Mouse (Mus musculus): Measurements from ENCODE around the gene Dcp1a. TPM values are rescaled to one million over a fixed set of nuclear protein-coding genes. Genes with fewer than 3 reads are reported as not detected.
A peak's percentile ranks its signal among the peaks of the same experiment; 100 is the strongest.

The Dcp1a gene
- polyA plus RNA-seq, 1 experiment from 2014 or later, result 16.8 TPM

DNA sequence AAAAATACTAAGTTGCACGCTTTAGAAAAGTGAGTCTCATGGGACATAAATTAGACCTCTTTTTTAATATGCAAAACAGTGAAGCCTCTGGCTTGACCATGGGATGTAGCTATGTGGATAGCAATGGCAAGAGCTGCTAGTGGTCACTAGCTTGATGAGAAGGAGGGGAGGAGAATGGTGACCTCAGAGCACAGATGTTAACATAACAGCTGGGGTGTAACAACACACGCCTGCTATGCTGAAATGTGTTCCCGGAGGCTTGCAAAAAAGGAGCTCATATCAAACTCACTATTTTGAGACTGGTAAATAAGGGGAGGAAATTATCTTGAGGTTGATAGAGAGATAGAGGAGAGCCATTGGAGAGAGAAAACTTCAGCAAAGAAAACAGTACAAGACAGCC is 20.5 kb upstream of the Dcp1a start:
- 66% methylated on average over 3 of the region's 3 CpGs for WGBS
- Histone ChIP-seq H3K36me3 (ENCODE audit: control insufficient read depth, insufficient read depth) (no peaks in the 10 kb centered on the region), H3K4me1 (ENCODE audit: control insufficient read depth, insufficient read depth, low read length) (peaks cover 8% of the 10 kb centered on the region), H3K9ac (ENCODE audit: low read length) (no peak overlapping the region), H3K4me3 (ENCODE audit: low read length) (no peak overlapping the region), H3K4me2 (ENCODE audit: low read depth, low read length) (no peak overlapping the region), H3K9me3 (replicated peaks; ENCODE audit: control insufficient read depth, low read length) (no peaks in the 10 kb centered on the region), H3K27me3 (ENCODE audit: control insufficient read depth, insufficient read depth, low read length) (no peaks in the 10 kb centered on the region; the same call in 1 of the 2 replicates), H3K27ac (ENCODE audit: low read length) (no peak overlapping the region)
- ATAC-seq (replicated peaks; ENCODE audit: extremely low read depth, insufficient read depth, low FRiP score), result no peak

GRCm38 (mm10) chr14:30459891-30460523 is 19.3 kb upstream of the Dcp1a start:
- H3K4me3 ChIP-seq (ENCODE audit: low read length), result no peak overlapping the region
- no peaks in the 10 kb centered on the region for H3K36me3 ChIP-seq (ENCODE audit: control insufficient read depth, insufficient read depth)
- H3K27me3 ChIP-seq (ENCODE audit: control insufficient read depth, insufficient read depth, low read length), result no peaks in the 10 kb centered on the region; the same call in 1 of the 2 replicates
- 8% methylated on average over 14 of the region's 14 CpGs for WGBS
- ATAC-seq (replicated peaks; ENCODE audit: extremely low read depth, insufficient read depth, low FRiP score), result peak; percentile 58; the same call in 1 of the 2 replicates
- H3K9me3 ChIP-seq (replicated peaks; ENCODE audit: control insufficient read depth, low read length), result no peaks in the 10 kb centered on the region
- no peak overlapping the region for H3K27ac ChIP-seq (ENCODE audit: low read length)
- H3K9ac ChIP-seq (ENCODE audit: low read length), result no peak overlapping the region; the same call in 1 of the 2 replicates
- peaks cover 8% of the 10 kb centered on the region for H3K4me1 ChIP-seq (ENCODE audit: control insufficient read depth, insufficient read depth, low read length)
- H3K4me2 ChIP-seq (ENCODE audit: low read depth, low read length), result peak overlapping the region; percentile 43; the same call in 1 of the 2 replicates

DNA sequence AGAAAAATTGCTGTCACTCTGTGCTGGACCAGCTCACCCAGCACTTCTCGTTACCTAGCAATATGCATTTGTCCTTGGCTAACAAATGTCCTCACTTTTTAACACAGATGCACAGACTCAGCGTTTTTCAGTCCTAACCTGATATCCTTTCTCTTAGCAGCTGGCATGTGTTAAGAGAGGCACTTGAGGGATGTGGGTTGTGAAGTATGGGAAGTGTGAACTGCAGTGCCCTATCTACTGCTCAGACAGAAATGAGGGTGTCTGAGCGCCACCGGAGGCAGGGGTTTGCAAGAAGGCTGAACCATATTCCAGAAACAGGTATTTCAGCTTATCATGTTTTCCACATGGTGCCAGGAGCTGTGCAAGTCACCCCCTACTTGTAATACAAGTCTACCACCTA is 16.0 kb upstream of the Dcp1a start:
- no peak overlapping the region for H3K4me3 ChIP-seq (ENCODE audit: low read length)
- 0 out of 2 replicates have a peak, but pooled peaks have one; percentile 52 for ATAC-seq (replicated peaks; ENCODE audit: extremely low read depth, insufficient read depth, low FRiP score)
- 48% methylated on average over 4 of the region's 4 CpGs for WGBS
- H3K9ac ChIP-seq (ENCODE audit: low read length), result no peak overlapping the region
- no peak overlapping the region for H3K4me2 ChIP-seq (ENCODE audit: low read depth, low read length)
- no peaks in the 10 kb centered on the region for H3K9me3 ChIP-seq (replicated peaks; ENCODE audit: control insufficient read depth, low read length)
- H3K4me1 ChIP-seq (ENCODE audit: control insufficient read depth, insufficient read depth, low read length), result peaks cover 5% of the 10 kb centered on the region; the same call in 1 of the 2 replicates
- no peaks in the 10 kb centered on the region for H3K36me3 ChIP-seq (ENCODE audit: control insufficient read depth, insufficient read depth)
- no peak overlapping the region for H3K27ac ChIP-seq (ENCODE audit: low read length)
- no peaks in the 10 kb centered on the region; the same call in 1 of the 2 replicates for H3K27me3 ChIP-seq (ENCODE audit: control insufficient read depth, insufficient read depth, low read length)

DNA sequence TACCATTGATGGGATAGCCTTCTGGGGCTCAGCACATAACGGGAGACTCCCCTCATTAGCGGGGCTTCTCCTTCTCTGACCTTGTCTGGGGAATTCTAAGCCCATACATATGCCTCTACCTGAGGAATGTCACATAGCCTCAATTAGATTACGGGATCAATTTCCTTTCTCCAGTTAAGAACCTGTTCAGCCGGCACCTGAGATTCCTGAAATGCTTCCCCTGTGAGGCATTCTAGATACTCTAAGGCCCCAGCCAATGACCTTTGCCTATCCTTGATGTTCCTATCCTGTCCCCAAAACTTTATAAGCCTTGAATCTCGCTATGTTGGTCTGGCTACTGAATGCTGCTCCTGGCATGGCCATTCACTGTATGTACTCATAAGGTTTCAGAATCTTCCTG is 5.7 kb upstream of the Dcp1a start:
- Histone ChIP-seq H3K4me2 (ENCODE audit: low read depth, low read length) (no peak overlapping the region), H3K27ac (ENCODE audit: low read length) (no peak overlapping the region), H3K9ac (ENCODE audit: low read length) (no peak overlapping the region), H3K4me1 (ENCODE audit: control insufficient read depth, insufficient read depth, low read length) (no peaks in the 10 kb centered on the region), H3K4me3 (ENCODE audit: low read length) (no peak overlapping the region), H3K36me3 (ENCODE audit: control insufficient read depth, insufficient read depth) (no peaks in the 10 kb centered on the region), H3K9me3 (replicated peaks; ENCODE audit: control insufficient read depth, low read length) (no peaks in the 10 kb centered on the region), H3K27me3 (ENCODE audit: control insufficient read depth, insufficient read depth, low read length) (no peaks in the 10 kb centered on the region)
- no peak for ATAC-seq (replicated peaks; ENCODE audit: extremely low read depth, insufficient read depth, low FRiP score)
- 55% methylated on average over 5 of the region's 5 CpGs for WGBS

DNA sequence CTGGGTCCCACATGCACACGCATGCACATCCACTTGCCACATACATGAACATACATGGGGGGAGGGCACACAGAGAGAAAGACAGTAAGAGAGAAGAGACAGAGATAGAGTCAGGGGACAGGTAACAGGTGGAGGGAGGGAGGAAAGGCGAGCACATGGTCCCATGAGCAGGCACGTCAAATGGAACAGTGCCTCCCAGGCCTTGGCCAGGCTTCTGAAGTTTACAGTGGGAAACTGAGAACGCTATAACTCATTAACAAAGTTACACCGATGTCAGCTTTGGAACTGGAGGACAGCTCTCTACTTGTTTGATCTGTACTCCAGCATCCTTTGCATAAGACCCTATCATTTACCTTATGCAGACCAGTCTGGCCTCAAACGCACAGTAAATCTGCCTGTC is 4.9 kb upstream of the Dcp1a start:
- ATAC-seq (replicated peaks; ENCODE audit: extremely low read depth, insufficient read depth, low FRiP score), result no peak
- Histone ChIP-seq H3K27ac (ENCODE audit: low read length) (no peak overlapping the region), H3K4me2 (ENCODE audit: low read depth, low read length) (no peak overlapping the region), H3K4me1 (ENCODE audit: control insufficient read depth, insufficient read depth, low read length) (no peaks in the 10 kb centered on the region), H3K27me3 (ENCODE audit: control insufficient read depth, insufficient read depth, low read length) (no peaks in the 10 kb centered on the region), H3K4me3 (ENCODE audit: low read length) (no peak overlapping the region), H3K9ac (ENCODE audit: low read length) (no peak overlapping the region), H3K36me3 (ENCODE audit: control insufficient read depth, insufficient read depth) (no peaks in the 10 kb centered on the region), H3K9me3 (replicated peaks; ENCODE audit: control insufficient read depth, low read length) (no peaks in the 10 kb centered on the region)
- 79% methylated on average over 6 of the region's 6 CpGs for WGBS

GRCm38 (mm10) chr14:30491342-30491741 is 12.0 kb downstream of the Dcp1a start, which contains the start of gene Cacna1d:
Gene Cacna1d, minus strand, starts transcription at chr14:30491455.
- ATAC-seq (replicated peaks; ENCODE audit: extremely low read depth, insufficient read depth, low FRiP score), result peak; percentile 57; the same call in 1 of the 2 replicates
- no peaks in the 10 kb centered on the region for H3K27me3 ChIP-seq (ENCODE audit: control insufficient read depth, insufficient read depth, low read length)
- H3K9ac ChIP-seq (ENCODE audit: low read length), result peak within 1 kb of the TSS; percentile 62
- H3K4me1 ChIP-seq (ENCODE audit: control insufficient read depth, insufficient read depth, low read length), result peaks cover 37% of the 10 kb centered on the region
- H3K9me3 ChIP-seq (replicated peaks; ENCODE audit: control insufficient read depth, low read length), result no peaks in the 10 kb centered on the region
- peak within 1 kb of the TSS; percentile 72 for H3K27ac ChIP-seq (ENCODE audit: low read length)
- H3K4me3 ChIP-seq (ENCODE audit: low read length), result peak within 1 kb of the TSS; percentile 39
- peaks cover 16% of the 10 kb centered on the region for H3K36me3 ChIP-seq (ENCODE audit: control insufficient read depth, insufficient read depth)
- 29% methylated on average over 9 of the region's 9 CpGs for WGBS
- peak within 1 kb of the TSS; percentile 53 for H3K4me2 ChIP-seq (ENCODE audit: low read depth, low read length)

GRCm38 (mm10) chr14:30493276-30493675 is 13.9 kb downstream of the Dcp1a start:
- Histone ChIP-seq H3K27me3 (ENCODE audit: control insufficient read depth, insufficient read depth, low read length) (no peaks in the 10 kb centered on the region), H3K4me1 (ENCODE audit: control insufficient read depth, insufficient read depth, low read length) (peaks cover 40% of the 10 kb centered on the region), H3K9me3 (replicated peaks; ENCODE audit: control insufficient read depth, low read length) (no peaks in the 10 kb centered on the region), H3K27ac (ENCODE audit: low read length) (no peak overlapping the region), H3K36me3 (ENCODE audit: control insufficient read depth, insufficient read depth) (peaks cover 14% of the 10 kb centered on the region), H3K9ac (ENCODE audit: low read length) (no peak overlapping the region), H3K4me2 (ENCODE audit: low read depth, low read length) (no peak overlapping the region), H3K4me3 (ENCODE audit: low read length) (no peak overlapping the region)
- 16% methylated on average over 1 of the region's 1 CpGs for WGBS
- ATAC-seq (replicated peaks; ENCODE audit: extremely low read depth, insufficient read depth, low FRiP score), result no peak

DNA sequence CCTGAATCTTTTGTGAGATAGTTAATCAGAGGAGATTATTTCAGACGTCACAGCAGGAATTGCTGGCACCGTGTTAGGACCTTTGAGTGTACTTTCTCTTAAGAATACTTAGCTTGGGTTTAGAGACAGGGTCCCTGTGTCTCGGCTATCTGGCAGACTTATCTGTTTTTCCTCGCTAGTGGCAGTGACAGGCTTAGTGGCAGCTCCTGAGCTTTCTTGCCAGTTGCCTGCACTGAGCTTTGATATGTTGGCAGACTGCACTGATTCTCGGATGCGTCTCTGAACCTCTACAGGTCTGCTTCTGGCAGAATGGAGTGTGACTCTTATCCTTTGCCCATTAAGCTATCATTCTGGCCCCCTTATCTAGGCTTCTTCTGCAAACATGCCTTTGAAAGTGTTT is 15.7 kb downstream of the Dcp1a start:
- WGBS, result 23% methylated on average over 6 of the region's 6 CpGs
- no peak overlapping the region for H3K4me3 ChIP-seq (ENCODE audit: low read length)
- peak; percentile 39; the same call in 1 of the 2 replicates for ATAC-seq (replicated peaks; ENCODE audit: extremely low read depth, insufficient read depth, low FRiP score)
- peaks cover 13% of the 10 kb centered on the region for H3K36me3 ChIP-seq (ENCODE audit: control insufficient read depth, insufficient read depth)
- H3K4me2 ChIP-seq (ENCODE audit: low read depth, low read length), result peak overlapping the region; percentile 48
- H3K27me3 ChIP-seq (ENCODE audit: control insufficient read depth, insufficient read depth, low read length), result no peaks in the 10 kb centered on the region
- H3K9me3 ChIP-seq (replicated peaks; ENCODE audit: control insufficient read depth, low read length), result no peaks in the 10 kb centered on the region; the same call in 1 of the 2 replicates
- peaks cover 45% of the 10 kb centered on the region for H3K4me1 ChIP-seq (ENCODE audit: control insufficient read depth, insufficient read depth, low read length)
- H3K27ac ChIP-seq (ENCODE audit: low read length), result peak overlapping the region; percentile 77
- H3K9ac ChIP-seq (ENCODE audit: low read length), result peak overlapping the region; percentile 16; the same call in 1 of the 2 replicates

DNA sequence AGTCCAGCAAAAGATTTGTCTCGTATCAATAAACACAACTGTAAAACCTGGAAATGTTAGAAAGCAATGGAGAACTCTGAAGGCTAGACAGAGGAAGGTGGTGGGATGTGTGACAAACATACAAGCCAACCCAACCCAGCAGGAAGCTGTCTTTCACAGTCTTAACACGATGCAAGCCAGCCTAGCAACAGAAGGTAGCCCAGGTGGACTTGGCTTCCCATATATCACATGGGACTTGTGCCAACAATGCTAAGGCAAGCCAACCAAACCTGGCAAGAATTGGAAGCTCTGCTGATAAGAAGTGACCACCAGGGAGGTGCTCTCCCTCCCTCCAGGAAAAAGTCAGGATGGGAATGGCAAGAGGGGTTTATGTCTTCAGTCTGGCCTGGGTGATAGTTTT is 18.9 kb downstream of the Dcp1a start:
- peaks cover 31% of the 10 kb centered on the region for H3K4me1 ChIP-seq (ENCODE audit: control insufficient read depth, insufficient read depth, low read length)
- 56% methylated on average over 2 of the region's 2 CpGs for WGBS
- no peak overlapping the region for H3K4me2 ChIP-seq (ENCODE audit: low read depth, low read length)
- H3K27ac ChIP-seq (ENCODE audit: low read length), result no peak overlapping the region
- no peaks in the 10 kb centered on the region; the same call in 1 of the 2 replicates for H3K9me3 ChIP-seq (replicated peaks; ENCODE audit: control insufficient read depth, low read length)
- no peak overlapping the region for H3K9ac ChIP-seq (ENCODE audit: low read length)
- H3K36me3 ChIP-seq (ENCODE audit: control insufficient read depth, insufficient read depth), result peaks cover 11% of the 10 kb centered on the region; the same call in 1 of the 2 replicates
- ATAC-seq (replicated peaks; ENCODE audit: extremely low read depth, insufficient read depth, low FRiP score), result no peak
- no peak overlapping the region for H3K4me3 ChIP-seq (ENCODE audit: low read length)
- no peaks in the 10 kb centered on the region for H3K27me3 ChIP-seq (ENCODE audit: control insufficient read depth, insufficient read depth, low read length)
